Mouse (Mus musculus): ENCODE data around the gene Nrp1.

DNA sequence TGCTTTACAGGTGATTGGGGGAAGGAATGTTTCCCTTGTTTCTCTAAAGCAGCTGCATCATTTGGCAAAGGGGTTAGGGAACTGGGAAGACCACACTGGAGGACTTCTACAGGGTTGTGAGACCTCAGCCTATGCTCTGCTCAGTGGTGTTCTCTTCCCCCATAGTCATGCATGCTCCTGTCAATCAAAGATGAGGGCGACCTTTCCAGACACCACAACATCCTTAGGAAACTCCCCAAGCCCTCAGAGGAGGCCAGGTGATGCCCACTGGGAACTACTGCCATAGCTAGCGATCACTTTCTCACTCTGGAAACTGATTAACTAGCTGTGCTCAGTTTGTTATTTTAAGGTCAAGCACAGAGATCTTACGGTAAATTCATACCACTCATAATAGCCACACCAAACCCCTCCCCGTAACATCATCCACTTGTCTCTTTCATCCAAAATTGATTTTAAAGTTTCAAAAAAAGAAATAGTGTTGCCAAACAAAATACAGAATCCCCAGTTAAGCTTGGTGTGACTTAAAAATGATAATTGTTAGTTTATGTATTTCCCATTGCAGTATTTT, 105.7 kb downstream of the Nrp1 start:
- TF ChIP-seq CTCF (IDR thresholded peaks at IDR 0.05; ENCODE audit: control insufficient read depth, insufficient read depth, low read length) (no peak), POLR2A (IDR thresholded peaks at IDR 0.05; ENCODE audit: borderline replicate concordance, control insufficient read depth, low read depth, low read length) (no peak)
